Mouse (Mus musculus) mature B cell (primary cell): ENCODE results near the gene Foxn3.

ENCODE experiments used
- in situ Hi-C: fragments of 300-500 bp; cut with MboI; formaldehyde crosslinking; loops from 2 replicates; pipeline ENCODE4 v1.14.3; 2019

The Foxn3 gene

DNA sequence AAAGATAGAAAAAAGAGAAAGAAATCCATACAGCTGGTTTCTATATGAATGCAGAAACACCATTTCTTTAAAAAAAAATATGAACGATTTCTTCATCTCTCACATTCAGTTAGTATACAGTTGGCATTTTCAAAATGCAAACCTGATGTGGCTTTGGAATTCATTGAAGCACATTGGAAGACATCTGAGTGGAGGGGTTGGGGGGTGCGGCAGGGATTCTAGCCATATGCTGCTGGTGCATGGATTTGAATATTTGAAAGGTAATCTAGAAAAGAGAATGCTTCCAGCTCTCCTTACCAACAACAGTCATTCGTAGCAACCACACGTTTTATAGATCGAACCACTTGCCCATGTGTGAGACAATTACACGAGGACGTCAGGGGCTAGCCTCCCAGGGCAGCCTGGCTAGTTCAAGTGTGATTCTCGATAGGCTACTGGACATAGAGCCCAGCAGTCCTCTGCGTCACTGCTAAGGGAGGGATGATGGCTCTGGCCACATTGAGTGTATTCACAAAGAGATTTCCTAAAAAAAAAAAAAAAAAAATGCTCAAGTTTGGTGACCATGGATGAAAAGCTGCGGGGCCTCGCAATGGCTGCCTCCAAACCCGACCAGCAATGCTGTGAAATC lies 96.0 kb downstream of the Foxn3 start:
- in situ Hi-C loops: no loop called here

DNA sequence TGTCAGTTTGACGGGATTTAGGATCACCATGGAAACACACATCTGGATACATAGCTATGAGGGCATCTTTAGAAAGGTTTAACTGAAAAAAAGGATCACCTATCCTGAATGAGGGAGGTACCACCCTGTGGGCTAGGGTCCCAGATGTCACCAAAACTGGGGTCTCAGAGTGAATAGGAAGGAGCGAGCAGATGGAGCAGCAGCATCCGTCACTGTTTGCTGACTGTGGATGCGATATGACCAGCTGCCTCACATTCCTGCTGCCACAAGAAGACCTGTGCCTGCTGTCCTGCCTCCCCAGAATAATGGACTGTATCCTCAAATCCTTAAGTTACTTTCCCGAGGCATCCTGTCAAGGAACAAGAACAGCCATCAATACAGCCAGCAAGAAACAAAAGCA lies 97.0 kb downstream of the Foxn3 start:
- in situ Hi-C loops: no loop called here

DNA sequence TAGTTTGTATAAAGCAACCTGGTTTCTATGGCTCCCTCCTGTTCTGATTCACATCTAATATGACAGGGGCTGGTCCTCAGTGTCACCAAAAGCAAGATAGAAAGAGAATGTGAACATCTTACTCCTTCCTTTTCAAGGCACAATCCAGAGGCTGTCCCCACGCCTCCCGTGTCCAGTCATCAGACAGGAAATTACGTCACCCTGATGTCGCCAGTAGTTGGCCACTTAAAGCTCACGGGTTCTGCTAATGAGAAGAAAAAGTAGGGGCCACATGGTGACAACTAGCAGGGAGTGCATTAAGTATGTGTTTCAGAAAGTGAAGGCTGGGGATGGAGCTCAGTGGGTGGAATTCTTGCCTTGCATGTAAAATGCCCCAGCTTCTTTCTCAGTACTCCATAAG lies 99.1 kb downstream of the Foxn3 start:
- in situ Hi-C loops: no loop called here

GRCm38 (mm10) chr12:99462846-99463245 lies 100.5 kb downstream of the Foxn3 start:
- in situ Hi-C loops: no loop called here

GRCm38 (mm10) chr12:99462302-99462701 lies 101.1 kb downstream of the Foxn3 start:
- in situ Hi-C loops: no loop called here

- in situ Hi-C loops: no loop called here
These were observed 105.7 kb downstream of the Foxn3 start for GRCm38 (mm10) chr12:99457521-99458205.

DNA sequence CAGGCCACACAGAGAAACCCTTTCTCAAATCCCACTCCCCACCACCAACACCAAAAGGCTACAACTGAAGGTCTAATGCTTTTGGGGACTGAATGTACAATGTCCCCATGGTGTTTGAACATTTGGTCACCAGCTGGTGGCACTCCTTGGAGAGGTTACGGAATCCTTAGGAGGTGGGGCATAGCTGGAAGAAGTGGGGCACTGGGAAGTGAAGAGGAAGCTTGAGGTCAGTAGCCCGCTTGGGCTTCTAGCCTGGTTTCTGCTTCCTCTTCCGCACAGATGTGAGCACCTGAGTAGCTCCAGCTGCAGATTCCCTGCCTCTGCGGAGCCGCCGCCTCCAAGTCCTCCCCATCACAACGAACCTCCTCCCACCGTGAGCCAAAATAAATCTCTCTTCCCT lies 107.8 kb downstream of the Foxn3 start:
- in situ Hi-C loops: no loop called here

DNA sequence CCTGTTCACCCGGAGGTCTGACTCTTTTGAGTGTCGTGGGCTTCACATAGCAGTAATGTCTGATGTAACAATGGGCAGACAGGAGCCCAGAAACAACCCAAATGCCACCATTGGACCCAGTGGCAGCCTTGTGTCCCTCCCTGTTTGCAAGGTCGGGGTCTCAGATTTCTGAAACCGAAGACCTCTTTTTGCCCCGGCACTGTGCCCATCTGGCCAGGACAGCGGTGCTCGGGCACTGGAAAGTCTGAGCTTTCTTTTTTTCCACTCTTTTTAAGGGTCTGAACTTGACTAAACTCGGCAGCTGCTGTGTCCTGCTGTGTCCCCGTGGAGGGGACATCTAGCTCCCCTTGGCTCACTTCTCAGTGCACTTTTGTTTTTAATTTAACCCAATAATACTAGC lies 109.0 kb downstream of the Foxn3 start:
- in situ Hi-C loops: no loop called here

- in situ Hi-C loops: no loop called here
These were observed 109.6 kb downstream of the Foxn3 start for GRCm38 (mm10) chr12:99453797-99454196.

DNA sequence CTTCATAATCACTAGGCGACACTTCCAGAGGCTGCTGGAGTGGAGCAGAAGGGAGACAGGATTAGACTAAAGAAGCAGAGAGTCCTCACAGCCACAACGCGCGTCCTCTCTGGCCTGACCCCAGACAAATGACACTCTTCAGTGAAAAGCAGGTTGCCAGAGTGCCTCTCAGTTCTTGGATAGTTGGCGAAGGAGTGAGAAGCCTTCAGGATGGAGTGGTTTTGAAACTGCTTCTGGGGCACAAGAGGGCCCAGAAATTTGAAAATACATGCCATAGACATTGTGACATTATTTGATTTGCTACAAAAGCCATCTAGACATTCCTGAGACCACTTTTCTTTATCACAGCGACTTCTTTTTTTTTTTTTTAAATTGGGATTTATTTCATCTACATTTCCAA lies 113.3 kb downstream of the Foxn3 start:
- in situ Hi-C loops: no loop called here

GRCm38 (mm10) chr12:99447791-99448190 lies 115.6 kb downstream of the Foxn3 start:
- in situ Hi-C loops: no loop called here

- in situ Hi-C loops: no loop called here
These were observed 118.2 kb downstream of the Foxn3 start for GRCm38 (mm10) chr12:99445018-99445674.

DNA sequence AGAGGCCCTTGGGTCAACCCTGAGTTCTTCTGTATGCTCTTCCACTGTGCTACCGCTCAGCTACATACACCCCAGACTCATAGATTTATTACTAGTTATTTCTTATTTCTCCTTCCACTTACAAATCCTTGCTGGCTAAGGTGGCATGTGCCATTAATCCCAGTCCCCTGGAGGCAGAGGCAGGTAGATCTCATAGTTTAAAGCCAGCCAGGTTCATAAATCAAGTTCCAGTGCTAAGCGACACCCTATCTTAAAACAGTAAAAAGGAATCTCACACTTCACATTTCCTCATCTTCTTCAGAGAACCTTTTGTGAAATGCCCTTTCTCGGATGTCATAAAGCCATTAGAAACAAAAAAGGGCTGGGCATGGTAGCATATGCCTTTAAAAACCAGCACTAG lies 120.6 kb downstream of the Foxn3 start:
- in situ Hi-C loops: no loop called here

- in situ Hi-C loops: no loop called here
These were observed 122.4 kb downstream of the Foxn3 start for GRCm38 (mm10) chr12:99440953-99441352.

DNA sequence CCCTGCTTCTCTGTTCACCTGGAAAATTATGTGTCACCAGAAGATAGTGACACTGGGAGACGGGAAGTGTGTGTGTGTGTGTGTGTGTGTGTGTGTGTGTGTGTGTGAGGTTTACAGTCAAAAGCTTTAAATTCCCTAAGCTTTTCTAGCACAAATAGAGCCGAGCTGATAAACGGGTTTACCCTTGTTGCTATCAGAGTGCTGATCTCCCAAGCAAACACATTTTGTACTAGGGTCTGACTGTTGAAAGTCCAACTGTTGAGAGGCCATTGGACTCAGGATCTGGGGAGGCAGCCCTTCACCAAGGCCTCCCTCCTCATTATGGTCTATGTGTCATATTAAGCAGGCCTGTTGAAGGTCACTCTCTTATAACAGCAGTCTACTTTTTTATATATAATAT lies 123.4 kb downstream of the Foxn3 start:
- in situ Hi-C loops: no loop called here

DNA sequence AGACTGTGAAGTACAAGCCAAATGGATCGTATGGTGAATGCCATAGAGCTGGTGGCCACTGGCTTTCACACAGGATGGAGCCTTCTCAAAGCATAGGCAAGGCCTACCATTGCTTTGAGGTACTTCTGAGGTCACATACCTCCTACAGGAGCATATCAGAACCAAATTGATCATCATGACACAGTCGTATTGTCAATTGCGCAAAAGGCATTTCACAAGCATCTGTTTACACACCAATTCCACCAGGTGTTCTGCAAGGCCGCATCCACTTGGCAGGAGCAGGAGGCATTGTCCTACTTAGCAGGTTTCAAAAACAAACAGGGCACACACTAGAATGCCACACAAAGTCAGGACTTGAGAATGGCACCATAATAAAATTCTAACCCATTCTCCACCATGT lies 128.2 kb downstream of the Foxn3 start:
- in situ Hi-C loops: no loop called here

DNA sequence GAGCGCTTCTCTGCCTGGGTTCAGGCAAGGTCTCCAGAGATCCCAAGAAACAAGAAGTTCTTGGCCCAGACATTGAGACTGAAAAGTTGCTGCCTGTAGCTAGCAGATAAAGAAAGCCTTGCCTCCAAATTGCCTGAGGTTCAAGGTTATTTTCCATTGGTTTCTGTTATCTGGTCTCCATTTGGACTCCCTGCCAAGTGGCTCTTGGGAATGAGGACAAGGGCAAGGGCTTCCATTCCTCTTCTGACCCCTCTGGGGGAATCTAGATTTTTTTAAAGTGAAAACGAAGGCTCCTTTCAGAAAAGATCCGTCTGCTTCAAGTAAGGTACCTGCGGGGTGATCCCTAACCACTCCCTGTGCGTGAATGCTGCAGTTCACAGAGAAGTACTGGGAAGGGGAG lies 130.0 kb downstream of the Foxn3 start:
- in situ Hi-C loops: no loop called here

- in situ Hi-C loops: no loop called here
These were observed 131.8 kb downstream of the Foxn3 start for GRCm38 (mm10) chr12:99431541-99431940.

GRCm38 (mm10) chr12:99430992-99431391 lies 132.4 kb downstream of the Foxn3 start:
- in situ Hi-C loops: no loop called here

DNA sequence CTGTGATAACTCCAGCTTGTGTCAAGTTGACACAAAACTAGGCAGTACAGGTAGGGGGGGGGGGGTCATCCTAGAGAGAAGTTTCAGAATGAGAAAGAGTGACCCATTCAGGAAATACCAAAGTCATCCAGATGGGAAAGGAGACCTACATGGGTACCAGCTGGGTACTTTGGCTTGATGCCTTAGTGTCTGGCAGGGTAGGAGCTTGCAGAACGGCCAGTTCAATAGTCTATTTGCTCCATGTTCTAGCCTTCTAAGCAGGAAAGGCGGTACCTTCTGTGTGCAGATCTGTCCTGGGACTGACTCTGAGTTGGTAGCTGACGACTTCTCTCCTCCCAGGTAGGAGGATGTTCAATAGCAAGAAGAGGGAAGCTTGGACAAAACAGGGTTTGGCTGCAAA lies 134.3 kb downstream of the Foxn3 start:
- in situ Hi-C loops: no loop called here

DNA sequence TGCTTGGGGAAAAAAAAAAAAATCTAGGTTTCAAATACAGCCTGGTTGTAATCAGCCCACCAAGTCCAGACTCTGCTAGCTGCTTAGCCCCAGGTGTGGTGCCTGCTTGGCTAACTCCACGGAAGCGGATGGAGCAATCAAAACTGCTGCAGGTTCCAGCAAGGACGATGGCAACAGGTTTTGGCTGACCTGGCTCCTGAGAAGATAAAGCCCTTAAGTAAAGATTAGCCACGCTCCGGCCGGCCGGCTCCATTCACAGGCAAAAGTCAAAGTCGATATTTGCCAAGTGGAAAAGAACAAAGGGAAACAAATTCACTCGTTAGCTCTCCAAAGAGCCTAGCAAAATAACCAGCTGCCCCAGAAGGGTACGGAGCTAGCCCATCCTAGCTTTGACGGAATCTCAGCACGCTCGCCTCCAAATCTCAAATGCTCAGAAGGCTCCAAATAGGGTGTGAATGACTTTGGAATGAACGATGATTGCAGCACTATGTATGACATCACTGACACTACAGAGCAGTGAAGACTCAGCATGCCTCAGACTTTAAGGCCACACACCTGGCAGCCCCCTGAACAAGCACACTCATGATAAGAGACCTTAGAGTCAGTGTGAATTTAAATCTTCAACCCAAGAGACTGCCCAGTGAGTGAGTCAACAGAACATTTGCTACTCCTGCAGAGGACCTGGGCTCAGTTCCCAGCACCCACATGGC lies 137.0 kb downstream of the Foxn3 start:
- in situ Hi-C loops: no loop called here

- in situ Hi-C loops: no loop called here
These were observed 144.0 kb downstream of the Foxn3 start for GRCm38 (mm10) chr12:99419396-99419760.
